Mouse (Mus musculus): ENCODE measurements around the gene Cadm3. TPM values are rescaled to one million over a fixed set of nuclear protein-coding genes. Genes with fewer than 3 reads are reported as not detected.

Cadm3 gene
- polyA plus RNA-seq (2015; fragmentation: Nextera tagmentation; extraction: Ambion mirVana): 5.0 and 8.7 TPM in 2 replicates

GRCm38 (mm10) chr1:173367356-173368046 lies at the start of gene Cadm3:
Gene Cadm3 (minus strand): TSS chr1:173367695.

GRCm38 (mm10) chr1:173350372-173350957 lies 17.0 kb downstream of the Cadm3 start, which contains the start of gene Aim2:
Gene Aim2 (plus strand): TSS chr1:173350879.

GRCm38 (mm10) chr1:173333312-173334253 lies 33.9 kb downstream of the Cadm3 start, which contains the start of gene Ackr1:
Gene Ackr1 (minus strand): TSS chr1:173333750.

Other genes with a start within 250 kb of the Cadm3 start
- not detected in 2 replicates for gene Olfr1408, start 230.3 kb downstream of the Cadm3 start, polyA plus RNA-seq (2015; fragmentation: Nextera tagmentation; extraction: Ambion mirVana)
- gene Olfr1406, start 177.1 kb downstream of the Cadm3 start, polyA plus RNA-seq (2015; fragmentation: Nextera tagmentation; extraction: Ambion mirVana): not detected in 2 replicates
- gene Olfr218, start 169.9 kb downstream of the Cadm3 start, polyA plus RNA-seq (2015; fragmentation: Nextera tagmentation; extraction: Ambion mirVana): not detected in 2 replicates
- not detected in 2 replicates for gene Olfr1404, start 155.3 kb downstream of the Cadm3 start, polyA plus RNA-seq (2015; fragmentation: Nextera tagmentation; extraction: Ambion mirVana)
- gene Fcer1a, start 140.5 kb downstream of the Cadm3 start, polyA plus RNA-seq (2015; fragmentation: Nextera tagmentation; extraction: Ambion mirVana): 1.7 and 2.9 TPM in 2 replicates
- gene Olfr418, start 101.7 kb downstream of the Cadm3 start, polyA plus RNA-seq (2015; fragmentation: Nextera tagmentation; extraction: Ambion mirVana): not detected in 2 replicates
- not detected in 2 replicates for gene Mptx2, start 89.9 kb downstream of the Cadm3 start, polyA plus RNA-seq (2015; fragmentation: Nextera tagmentation; extraction: Ambion mirVana)
- 2.6 and 4.9 TPM in 2 replicates for gene Ackr1, start 33.9 kb downstream of the Cadm3 start, polyA plus RNA-seq (2015; fragmentation: Nextera tagmentation; extraction: Ambion mirVana)
- 1.3 TPM in 2 replicates for gene Aim2, start 16.8 kb downstream of the Cadm3 start, polyA plus RNA-seq (2015; fragmentation: Nextera tagmentation; extraction: Ambion mirVana)
- gene Ifi206, start 123.3 kb upstream of the Cadm3 start, polyA plus RNA-seq (2015; fragmentation: Nextera tagmentation; extraction: Ambion mirVana): 0.63 and 0.76 TPM in 2 replicates
- not detected in 2 replicates for gene Ifi214, start 168.3 kb upstream of the Cadm3 start, polyA plus RNA-seq (2015; fragmentation: Nextera tagmentation; extraction: Ambion mirVana)
- gene Ifi213, start 231.6 kb upstream of the Cadm3 start, polyA plus RNA-seq (2015; fragmentation: Nextera tagmentation; extraction: Ambion mirVana): 0.17 and 0.86 TPM in 2 replicates